Mouse (Mus musculus): Measurements from ENCODE around the gene Best3. TPM values are rescaled to one million over a fixed set of nuclear protein-coding genes. Genes with fewer than 3 reads are reported as not detected.

Best3 gene
- 0.30 and 0.47 TPM in 2 replicates for polyA plus RNA-seq (2015; fragmentation: Nextera tagmentation; extraction: Ambion mirVana)

DNA sequence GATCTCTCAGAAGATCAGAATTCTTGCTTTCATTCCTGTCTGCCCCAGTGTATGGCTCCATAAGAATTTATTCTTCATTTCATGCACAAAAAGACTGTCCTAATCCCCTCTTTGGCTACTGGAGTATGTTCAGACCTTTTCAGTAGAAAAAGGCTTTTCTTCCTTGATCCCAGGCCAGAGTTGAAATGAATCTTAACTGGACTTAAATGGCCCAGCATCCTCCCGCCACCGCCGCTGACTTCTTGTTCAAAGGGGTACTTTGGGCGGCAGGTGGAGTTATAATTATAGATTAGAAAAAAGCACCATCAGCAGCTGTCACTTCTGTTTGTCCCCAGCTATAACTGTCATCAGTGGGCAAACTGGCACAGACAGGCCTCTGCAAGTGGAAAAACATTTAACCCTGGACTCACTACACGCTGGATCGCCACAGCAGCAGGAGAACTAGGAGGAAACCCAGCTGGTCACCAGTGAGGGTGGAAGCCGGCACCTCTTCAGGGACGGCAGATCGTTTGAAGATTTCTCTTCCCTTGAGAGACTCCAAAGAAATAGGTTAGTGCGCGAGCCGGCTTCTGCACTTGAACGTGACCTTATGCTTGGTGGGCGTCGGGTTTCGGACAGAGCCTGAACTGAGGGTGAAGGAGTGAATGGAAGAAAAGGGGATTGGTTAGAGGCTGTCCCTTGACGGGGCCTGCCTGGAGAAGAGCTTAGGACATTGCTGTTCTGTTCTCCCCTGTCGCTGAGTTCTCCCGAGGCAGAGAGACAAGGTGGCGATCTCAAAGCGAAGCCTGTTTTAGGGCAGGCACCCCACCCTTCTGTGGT is at the start of gene Best3:
TSS of gene Best3 (plus strand) at position 51 of the 819 bp plus-strand sequence.

DNA sequence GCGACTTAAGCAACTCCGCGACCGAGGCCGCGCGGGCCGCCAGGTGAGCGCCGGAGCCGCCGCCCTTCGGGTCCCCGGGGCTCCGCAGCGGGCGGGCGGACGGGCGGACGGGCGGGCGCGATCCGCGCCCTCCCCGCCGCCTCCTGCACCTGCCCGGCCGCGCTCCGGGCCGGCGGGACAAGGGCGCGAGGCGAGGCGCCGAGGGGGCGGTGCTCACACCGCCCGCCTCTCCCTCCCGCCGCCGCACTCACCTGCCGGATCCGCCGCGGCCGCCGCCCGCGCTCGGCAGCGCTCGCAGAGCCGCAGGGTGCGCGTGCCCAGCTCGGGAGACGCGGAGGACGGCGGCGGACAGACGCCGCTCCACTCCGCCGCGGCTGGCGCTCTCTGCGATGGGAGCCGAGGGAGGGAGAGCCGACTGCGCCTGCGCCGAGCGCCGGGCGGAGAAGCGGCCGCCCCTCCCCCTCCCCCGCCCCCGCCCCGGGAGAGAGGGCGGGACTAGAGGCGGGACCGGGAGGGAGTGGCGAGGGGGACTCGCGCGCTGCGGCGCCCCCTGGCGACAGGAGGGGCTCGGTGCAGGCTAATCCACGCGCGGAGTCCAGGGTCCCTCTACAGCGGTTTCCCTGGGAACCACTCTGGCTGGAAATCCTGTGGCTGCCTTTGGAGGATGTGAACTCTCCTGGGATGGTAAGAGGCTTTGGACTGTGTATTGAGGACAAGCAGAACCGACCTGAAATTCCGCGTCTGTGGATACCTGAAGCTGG is 35.9 kb upstream of the Best3 start, which contains the start of gene Rab3ip:
TSS of gene Rab3ip (minus strand) at position 761 of the 761 bp plus-strand sequence.

DNA sequence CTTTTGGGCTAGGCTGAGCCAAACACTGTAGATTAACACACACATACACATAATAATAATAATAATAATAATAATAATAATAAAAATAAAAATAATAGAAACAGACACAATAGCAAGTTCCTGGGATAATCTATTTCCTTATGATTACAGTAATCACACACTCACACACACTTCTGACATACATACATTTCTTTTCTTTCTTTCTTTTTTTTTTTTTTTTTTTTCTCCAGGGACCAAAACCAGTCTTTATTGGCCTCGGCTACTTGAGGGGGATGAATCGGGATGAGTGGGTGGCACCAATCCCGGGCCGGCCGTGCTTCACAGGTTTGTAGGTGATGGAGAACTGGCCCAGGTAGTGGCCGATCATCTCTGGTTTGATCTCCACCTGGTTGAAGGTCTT is 13.6 kb upstream of the Best3 start, which contains the start of gene Gm10271:
TSS of gene Gm10271 (minus strand) at position 101 of the 400 bp plus-strand sequence.

DNA sequence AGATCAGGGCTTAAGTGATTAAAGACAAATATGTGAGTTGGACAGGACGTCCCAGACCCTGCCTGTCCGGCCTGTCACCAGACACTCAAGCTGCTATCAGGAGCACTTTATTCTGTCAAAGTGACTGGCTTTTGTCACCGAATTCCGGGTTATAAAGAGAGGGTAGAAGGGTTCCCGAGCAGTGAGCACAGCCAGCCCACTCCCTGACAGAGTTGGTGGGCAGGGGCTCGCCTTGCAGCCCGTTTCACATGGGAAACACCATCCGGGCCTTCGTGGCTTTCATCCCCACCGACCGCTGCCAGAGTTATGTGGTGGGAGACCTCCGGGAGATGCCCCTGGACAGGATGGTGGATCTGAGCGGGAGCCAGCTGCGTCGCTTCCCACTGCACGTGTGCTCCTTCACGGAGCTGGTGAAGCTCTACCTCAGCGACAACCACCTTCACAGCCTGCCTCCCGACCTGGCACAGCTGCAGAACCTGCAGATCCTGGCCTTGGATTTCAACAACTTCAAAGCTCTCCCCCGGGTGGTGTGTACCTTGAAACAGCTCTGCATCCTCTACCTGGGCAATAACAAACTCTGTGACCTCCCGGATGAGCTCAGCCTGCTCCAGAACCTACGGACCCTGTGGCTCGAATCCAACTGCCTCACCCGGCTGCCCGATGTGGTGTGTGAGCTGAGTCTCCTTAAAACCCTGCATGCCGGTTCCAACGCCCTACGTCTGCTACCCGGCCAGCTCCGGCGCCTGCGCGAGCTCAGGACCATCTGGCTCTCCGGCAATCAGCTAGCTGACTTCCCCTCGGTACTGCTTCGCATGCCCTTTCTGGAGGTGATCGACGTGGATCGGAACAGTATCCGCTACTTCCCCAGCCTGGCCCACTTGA is 59.3 kb downstream of the Best3 start, which contains the start of gene Lrrc10:
TSS of gene Lrrc10 (plus strand) at position 167 of the 882 bp plus-strand sequence.

GRCm38 (mm10) chr10:117063254-117064021 is 77.3 kb downstream of the Best3 start, which contains the start of gene Cct2:
Gene Cct2, minus strand, starts transcription at chr10:117063814.

Other genes with a start within 250 kb of the Best3 start
- 0.03 and 0.10 TPM in 2 replicates for gene Myrfl, start 89.4 kb upstream of the Best3 start, polyA plus RNA-seq (2015; fragmentation: Nextera tagmentation; extraction: Ambion mirVana)
- gene Rab3ip, start 35.5 kb upstream of the Best3 start, polyA plus RNA-seq (2015; fragmentation: Nextera tagmentation; extraction: Ambion mirVana): 14.2 and 17.8 TPM in 2 replicates
- not detected in 2 replicates for gene Gm10271, start 13.7 kb upstream of the Best3 start, polyA plus RNA-seq (2015; fragmentation: Nextera tagmentation; extraction: Ambion mirVana)
- gene Lrrc10, start 59.0 kb downstream of the Best3 start, polyA plus RNA-seq (2015; fragmentation: Nextera tagmentation; extraction: Ambion mirVana): not detected in 2 replicates
- 118 and 143 TPM in 2 replicates for gene Cct2, start 77.5 kb downstream of the Best3 start, polyA plus RNA-seq (2015; fragmentation: Nextera tagmentation; extraction: Ambion mirVana)
- 13.5 and 22.3 TPM in 2 replicates for gene Frs2, start 162.2 kb downstream of the Best3 start, polyA plus RNA-seq (2015; fragmentation: Nextera tagmentation; extraction: Ambion mirVana)
- gene Yeats4, start 238.2 kb downstream of the Best3 start, polyA plus RNA-seq (2015; fragmentation: Nextera tagmentation; extraction: Ambion mirVana): 42.6 and 48.5 TPM in 2 replicates

Measured in adrenal gland, postnatal 0 days (tissue).